Mouse (Mus musculus): ENCODE results near the gene Pygb. TPM values are rescaled to one million over a fixed set of nuclear protein-coding genes. Genes with fewer than 3 reads are reported as not detected.

The Pygb gene
- total and polyA plus RNA-seq, 3 experiments: 7.3 to 18.6 (median 10.6) TPM

DNA sequence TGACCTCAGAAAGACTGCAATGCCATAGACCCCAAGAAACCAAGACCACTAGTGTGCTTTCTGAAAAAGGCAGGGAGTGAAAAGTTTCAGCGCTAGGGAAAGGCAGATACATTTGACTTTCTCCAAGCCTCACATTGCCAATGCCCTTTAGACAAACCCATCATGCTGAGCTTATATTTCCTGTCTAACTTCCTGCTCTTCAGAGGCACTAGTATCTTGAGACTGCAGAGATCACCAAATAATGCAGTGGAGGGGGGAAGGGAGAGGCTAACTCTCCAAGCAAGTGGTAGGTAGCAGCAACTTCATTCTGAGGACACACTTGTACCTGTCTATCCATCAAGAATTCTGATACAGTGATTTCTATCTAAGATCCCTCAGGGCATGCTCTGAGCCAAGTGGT, 82.9 kb downstream of the Pygb start:
- no peak for DNase-seq (ENCODE audit: low spot score)
- no peak overlapping the region for H3K4me3 ChIP-seq (ENCODE audit: low read depth, low read length)
- no peaks in the 10 kb centered on the region for H3K9me3 ChIP-seq (replicated peaks)
- no peaks in the 10 kb centered on the region for H3K4me1 ChIP-seq (ENCODE audit: insufficient read depth, low read depth, low read length)
- no peaks in the 10 kb centered on the region for H3K27me3 ChIP-seq (ENCODE audit: insufficient read depth, low read length)
- no peak for ATAC-seq (ENCODE audit: extremely low read depth, insufficient number of reproducible peaks, low FRiP score, poor library complexity, severe bottlenecking)
- no peak for TF ChIP-seq GATA1 (IDR thresholded peaks at IDR 0.05; ENCODE audit: borderline replicate concordance, low read length)
- TF ChIP-seq TAL1 (conservative IDR thresholded peaks at IDR 0.05; ENCODE audit: low read depth, low read length): no peak
- TF ChIP-seq CTCF (IDR thresholded peaks at IDR 0.05; ENCODE audit: low read depth, low read length): no peak
- TF ChIP-seq GATA2 (IDR thresholded peaks at IDR 0.05; ENCODE audit: borderline replicate concordance, low read depth, low read length): no peak
- TF ChIP-seq POLR2AphosphoS5 (IDR thresholded peaks at IDR 0.05; ENCODE audit: insufficient replicate concordance, low read depth, low read length): no peak
- peaks cover 9% of the 10 kb centered on the region for H3K36me3 ChIP-seq (replicated peaks)

DNA sequence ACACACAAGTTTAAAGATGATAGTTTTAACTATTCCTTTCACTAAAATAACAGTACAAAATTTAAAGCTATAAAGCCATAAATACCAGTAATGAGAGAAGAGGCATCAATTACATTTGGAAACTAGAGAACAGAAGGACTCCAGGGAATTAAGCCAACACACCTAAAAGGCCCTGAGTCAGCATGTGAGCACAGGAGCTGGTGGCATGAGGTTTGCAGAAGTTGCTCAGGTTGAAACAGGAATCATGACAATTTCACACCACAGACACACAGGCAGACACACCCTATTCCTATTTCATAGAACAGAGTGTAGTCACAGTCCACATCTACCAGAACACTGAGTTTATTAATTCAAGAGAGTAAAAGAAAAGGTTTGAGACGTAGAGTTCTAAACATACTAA, 88.0 kb downstream of the Pygb start:
- Histone ChIP-seq H3K36me3 (replicated peaks) (peaks cover 18% of the 10 kb centered on the region), H3K9me3 (replicated peaks) (no peaks in the 10 kb centered on the region), H3K27me3 (ENCODE audit: insufficient read depth, low read length) (no peaks in the 10 kb centered on the region), H3K4me1 (ENCODE audit: insufficient read depth, low read depth, low read length) (peaks cover 5% of the 10 kb centered on the region; the same call in 1 of the 2 replicates), H3K4me3 (ENCODE audit: low read depth, low read length) (no peak overlapping the region)
- no peak for DNase-seq (ENCODE audit: low spot score)
- TF ChIP-seq GATA1 (IDR thresholded peaks at IDR 0.05; ENCODE audit: borderline replicate concordance, low read length): no peak
- TF ChIP-seq POLR2AphosphoS5 (IDR thresholded peaks at IDR 0.05; ENCODE audit: insufficient replicate concordance, low read depth, low read length): no peak
- no peak for TF ChIP-seq GATA2 (IDR thresholded peaks at IDR 0.05; ENCODE audit: borderline replicate concordance, low read depth, low read length)
- TF ChIP-seq CTCF (IDR thresholded peaks at IDR 0.05; ENCODE audit: low read depth, low read length): no peak
- TF ChIP-seq TAL1 (conservative IDR thresholded peaks at IDR 0.05; ENCODE audit: low read depth, low read length): no peak
- ATAC-seq (ENCODE audit: extremely low read depth, insufficient number of reproducible peaks, low FRiP score, poor library complexity, severe bottlenecking): no peak

GRCm38 (mm10) chr2:150875226-150875625, 88.7 kb downstream of the Pygb start:
- ATAC-seq (ENCODE audit: extremely low read depth, insufficient number of reproducible peaks, low FRiP score, poor library complexity, severe bottlenecking): no peak
- DNase-seq (ENCODE audit: low spot score): no peak
- peaks cover 5% of the 10 kb centered on the region; the same call in 1 of the 2 replicates for H3K4me1 ChIP-seq (ENCODE audit: insufficient read depth, low read depth, low read length)
- TF ChIP-seq POLR2AphosphoS5 (IDR thresholded peaks at IDR 0.05; ENCODE audit: insufficient replicate concordance, low read depth, low read length): no peak
- TF ChIP-seq CTCF (IDR thresholded peaks at IDR 0.05; ENCODE audit: low read depth, low read length): no peak
- TF ChIP-seq GATA1 (IDR thresholded peaks at IDR 0.05; ENCODE audit: borderline replicate concordance, low read length): no peak
- TF ChIP-seq GATA2 (IDR thresholded peaks at IDR 0.05; ENCODE audit: borderline replicate concordance, low read depth, low read length): no peak
- TF ChIP-seq TAL1 (conservative IDR thresholded peaks at IDR 0.05; ENCODE audit: low read depth, low read length): no peak
- no peaks in the 10 kb centered on the region for H3K9me3 ChIP-seq (replicated peaks)
- H3K4me3 ChIP-seq (ENCODE audit: low read depth, low read length): no peak overlapping the region
- H3K27me3 ChIP-seq (ENCODE audit: insufficient read depth, low read length): no peaks in the 10 kb centered on the region
- H3K36me3 ChIP-seq (replicated peaks): peaks cover 18% of the 10 kb centered on the region

DNA sequence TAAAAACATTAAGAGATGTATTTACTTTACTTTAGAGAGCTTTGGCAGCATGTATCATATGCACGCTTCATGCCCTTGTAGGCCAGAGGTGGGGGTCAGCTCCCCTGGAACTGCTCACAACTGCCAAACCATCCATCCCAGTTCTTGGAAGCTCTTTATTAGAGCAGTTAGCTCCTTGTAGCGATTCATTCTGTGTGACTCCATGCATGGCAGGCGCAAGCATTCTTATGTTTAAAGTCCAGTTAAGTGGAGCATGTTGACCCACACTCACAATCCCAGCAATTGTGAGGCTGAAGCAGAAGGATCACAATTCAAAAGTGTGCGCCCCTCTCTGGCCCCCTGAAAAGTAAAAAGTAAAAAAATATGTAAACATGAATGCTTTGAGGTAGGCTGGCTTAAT, 91.0 kb downstream of the Pygb start:
- no peak for TF ChIP-seq POLR2AphosphoS5 (IDR thresholded peaks at IDR 0.05; ENCODE audit: insufficient replicate concordance, low read depth, low read length)
- no peak for TF ChIP-seq GATA2 (IDR thresholded peaks at IDR 0.05; ENCODE audit: borderline replicate concordance, low read depth, low read length)
- no peak for TF ChIP-seq GATA1 (IDR thresholded peaks at IDR 0.05; ENCODE audit: borderline replicate concordance, low read length)
- no peak for TF ChIP-seq CTCF (IDR thresholded peaks at IDR 0.05; ENCODE audit: low read depth, low read length)
- TF ChIP-seq TAL1 (conservative IDR thresholded peaks at IDR 0.05; ENCODE audit: low read depth, low read length): no peak
- Histone ChIP-seq H3K4me1 (ENCODE audit: insufficient read depth, low read depth, low read length) (peaks cover 5% of the 10 kb centered on the region; the same call in 1 of the 2 replicates), H3K9me3 (replicated peaks) (no peaks in the 10 kb centered on the region), H3K27me3 (ENCODE audit: insufficient read depth, low read length) (no peaks in the 10 kb centered on the region), H3K36me3 (replicated peaks) (peaks cover 19% of the 10 kb centered on the region), H3K4me3 (ENCODE audit: low read depth, low read length) (no peak overlapping the region)
- DNase-seq (ENCODE audit: low spot score) (no peak), ATAC-seq (ENCODE audit: extremely low read depth, insufficient number of reproducible peaks, low FRiP score, poor library complexity, severe bottlenecking) (no peak)

Other genes with a start within 250 kb of the Pygb start
- not detected in 2 replicates for gene Cst7, start 216.3 kb upstream of the Pygb start, total RNA-seq (2014; fragmentation: Nextera tagmentation)
- gene Cst7, start 216.3 kb upstream of the Pygb start, total RNA-seq (2017): 14.2 and 18.2 TPM in 2 replicates
- gene Cst7, start 216.3 kb upstream of the Pygb start, polyA plus RNA-seq (2012): 0.22 and 0.24 TPM in 2 replicates
- 15.1 and 17.0 TPM in 2 replicates for gene Apmap, start 178.2 kb upstream of the Pygb start, total RNA-seq (2014; fragmentation: Nextera tagmentation)
- 31.5 and 32.3 TPM in 2 replicates for gene Apmap, start 178.2 kb upstream of the Pygb start, total RNA-seq (2017)
- gene Apmap, start 178.2 kb upstream of the Pygb start, polyA plus RNA-seq (2012): 37.7 and 55.2 TPM in 2 replicates
- gene Acss1, start 118.2 kb upstream of the Pygb start, total RNA-seq (2014; fragmentation: Nextera tagmentation): 121 and 123 TPM in 2 replicates
- gene Acss1, start 118.2 kb upstream of the Pygb start, total RNA-seq (2017): 67.3 and 75.9 TPM in 2 replicates
- gene Acss1, start 118.2 kb upstream of the Pygb start, polyA plus RNA-seq (2012): 24.8 and 42.1 TPM in 2 replicates
- gene Vsx1, start 97.4 kb upstream of the Pygb start, total RNA-seq (2014; fragmentation: Nextera tagmentation): not detected in 2 replicates
- gene Vsx1, start 97.4 kb upstream of the Pygb start, total RNA-seq (2017): 0.05 TPM in 1 of 2 replicates, not detected in the other
- gene Vsx1, start 97.4 kb upstream of the Pygb start, polyA plus RNA-seq (2012): not detected in 2 replicates
- gene Entpd6, start 37.7 kb upstream of the Pygb start, total RNA-seq (2014; fragmentation: Nextera tagmentation): 8.4 and 10.3 TPM in 2 replicates
- gene Entpd6, start 37.7 kb upstream of the Pygb start, total RNA-seq (2017): 5.5 and 6.7 TPM in 2 replicates
- 25.2 and 27.5 TPM in 2 replicates for gene Entpd6, start 37.7 kb upstream of the Pygb start, polyA plus RNA-seq (2012)
- gene Abhd12, start 118.0 kb downstream of the Pygb start, total RNA-seq (2014; fragmentation: Nextera tagmentation): 17.2 and 23.9 TPM in 2 replicates
- gene Abhd12, start 118.0 kb downstream of the Pygb start, total RNA-seq (2017): 24.5 and 51.1 TPM in 2 replicates
- gene Abhd12, start 118.0 kb downstream of the Pygb start, polyA plus RNA-seq (2012): 23.9 and 25.6 TPM in 2 replicates
- gene Gins1, start 118.7 kb downstream of the Pygb start, total RNA-seq (2014; fragmentation: Nextera tagmentation): 34.8 and 41.6 TPM in 2 replicates
- gene Gins1, start 118.7 kb downstream of the Pygb start, total RNA-seq (2017): 92.8 and 104 TPM in 2 replicates
- 21.0 and 24.0 TPM in 2 replicates for gene Gins1, start 118.7 kb downstream of the Pygb start, polyA plus RNA-seq (2012)